Mouse (Mus musculus) cerebellum, adult 2 months (tissue): ENCODE results near the gene B3galt1. TPM values are rescaled to one million over a fixed set of nuclear protein-coding genes. Genes with fewer than 3 reads are reported as not detected.

Source experiments
- DNase-seq, 2 experiments: peaks; one replicate each; pipeline ENCODE4 v3.0.0; 2021
- H3K27ac ChIP-seq: fragments of 200-500 bp; 2 replicates; pipeline ENCODE4 v1.5.1; 2012; ENCODE audit warnings: low read length, control low read depth, inconsistent platforms; ENCODE audit not compliant: insufficient read depth
- H3K27me3 ChIP-seq: fragments of 200-500 bp; 2 replicates; pipeline ENCODE4 v1.6.1; 2012; ENCODE audit warnings: inconsistent platforms, mild to moderate bottlenecking, low read length, moderate library complexity; ENCODE audit not compliant: control insufficient read depth, insufficient read depth
- H3K4me1 ChIP-seq: fragments of 200-500 bp; 2 replicates; pipeline ENCODE4 v1.6.1; 2011; ENCODE audit warnings: low read length; ENCODE audit not compliant: control insufficient read depth, insufficient read depth
- H3K4me3 ChIP-seq: fragments of 200-500 bp; replicated peaks from 2 replicates; pipeline ENCODE3; 2011; ENCODE audit warnings: mild to moderate bottlenecking, low read depth, low read length, control low read depth; ENCODE audit not compliant: insufficient read depth
- CTCF ChIP-seq: fragments of 200-500 bp; IDR thresholded peaks from 2 replicates; pipeline ENCODE4 v1.5.1; 2011; ENCODE audit warnings: low read depth, mild to moderate bottlenecking, control low read depth, low read length, moderate library complexity, borderline replicate concordance; ENCODE audit not compliant: insufficient read depth
- POLR2A ChIP-seq: fragments of 200-500 bp; IDR thresholded peaks from 2 replicates; pipeline ENCODE4 v1.6.1; 2011; ENCODE audit warnings: low read length, control low read depth, borderline replicate concordance; ENCODE audit not compliant: insufficient read depth
- WGBS: fragments of 180-500 bp; shearing (Covaris S2); methylation state at CpG from one replicate; pipeline ENCODE4 v1.1.7; 2018; 5-methylcytosine and 5-hydroxymethylcytosine counted together
- polyA plus RNA-seq: library from polyadenylated mRNA; depleted of rRNA; stranded (reverse); fragments of >200 nt; gene quantifications from 2 replicates; pipeline ENCODE4 v1.2.3, GENCODE M21; 2012

Gene B3galt1
- polyA plus RNA-seq, 1 experiment: 18.9 TPM

DNA sequence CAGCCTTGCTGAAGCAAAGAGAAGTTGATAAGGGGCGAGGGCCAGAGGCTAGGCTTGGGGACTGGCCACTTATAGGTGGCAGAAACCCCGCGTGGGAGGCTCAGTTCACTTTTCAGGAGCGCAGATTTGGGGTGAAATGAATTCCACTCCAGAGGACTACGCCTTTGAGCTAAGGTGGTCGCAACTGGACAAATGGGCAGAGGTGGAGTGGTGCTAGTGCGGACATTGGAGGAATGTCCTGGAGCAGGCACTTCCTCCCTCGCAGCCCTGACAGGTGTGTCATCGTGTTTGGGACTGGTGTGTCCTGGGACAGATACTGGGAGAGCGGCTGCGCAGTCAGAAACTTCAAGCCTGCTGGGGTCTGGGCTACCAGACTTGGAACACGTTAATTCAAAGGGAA, 895 bp downstream of the B3galt1 start:
- Histone ChIP-seq H3K27me3 (no peaks in the 10 kb centered on the region), H3K4me1 (no peaks in the 10 kb centered on the region), H3K4me3 (peak overlapping the region; percentile 72), H3K27ac (no peak overlapping the region)
- peak in 1 of 2 experiments; percentile 16 for DNase-seq
- 1% methylated on average over 12 of the region's 12 CpGs for WGBS
- TF ChIP-seq POLR2A (no peak), CTCF (no peak)

DNA sequence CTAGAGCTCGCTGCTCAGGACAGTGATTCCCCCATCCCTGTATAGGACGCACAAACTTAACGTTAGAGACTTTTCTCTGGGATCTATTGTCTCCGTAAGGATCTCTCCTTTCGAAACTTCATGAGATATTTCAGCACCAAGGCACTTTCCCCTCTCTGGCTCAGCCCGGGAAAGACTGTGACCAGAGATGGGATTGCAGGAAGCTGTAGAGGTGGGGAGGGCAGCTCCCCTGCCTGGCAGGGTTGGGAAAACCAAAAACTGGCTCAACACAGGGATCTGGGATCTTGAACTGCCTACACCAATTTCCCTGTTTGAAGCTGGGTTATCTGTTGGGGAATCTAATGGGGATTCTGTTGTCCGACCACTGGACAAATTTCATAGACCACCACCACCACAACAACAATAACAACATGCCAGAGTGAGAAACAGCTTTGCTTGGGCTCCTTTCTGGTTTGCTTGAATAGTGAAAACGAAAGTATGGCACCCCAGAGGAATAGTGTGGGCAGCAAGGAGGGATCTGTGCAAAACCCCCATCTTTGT, 1.5 kb downstream of the B3galt1 start:
- H3K27ac ChIP-seq: no peak overlapping the region
- H3K27me3 ChIP-seq: no peaks in the 10 kb centered on the region
- peak; percentile 32 to 33 for DNase-seq
- TF ChIP-seq CTCF: no peak
- TF ChIP-seq POLR2A: no peak
- H3K4me1 ChIP-seq: no peaks in the 10 kb centered on the region
- H3K4me3 ChIP-seq: peak overlapping the region; percentile 72
- WGBS: 6% methylated on average over 8 of the region's 8 CpGs

DNA sequence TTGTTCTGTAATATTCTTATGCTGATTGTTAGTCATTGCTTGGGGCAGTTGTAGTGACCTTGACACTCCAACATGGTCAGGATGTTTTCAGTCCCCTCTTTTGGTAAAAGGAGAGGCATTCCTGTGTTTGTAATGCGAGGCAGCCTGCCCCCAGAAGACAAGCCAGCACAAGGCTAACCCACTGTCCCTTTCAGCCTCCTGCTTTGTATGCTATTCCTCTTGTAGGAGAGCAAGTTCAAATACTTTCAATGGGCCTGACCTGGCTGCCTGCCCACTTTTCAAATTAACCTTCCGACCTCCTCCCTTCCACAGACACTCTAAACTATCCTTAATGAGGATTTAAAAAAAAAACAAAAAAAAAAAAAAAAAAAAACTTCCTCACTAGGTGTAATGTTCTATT, 11.0 kb downstream of the B3galt1 start:
- DNase-seq: peak in 1 of 2 experiments; percentile 12
- 80% methylated on average over 2 of the region's 2 CpGs for WGBS
- H3K4me1 ChIP-seq: no peaks in the 10 kb centered on the region
- H3K27ac ChIP-seq: no peak overlapping the region
- H3K27me3 ChIP-seq: no peaks in the 10 kb centered on the region
- no peak overlapping the region for H3K4me3 ChIP-seq
- TF ChIP-seq POLR2A: no peak
- no peak for TF ChIP-seq CTCF

DNA sequence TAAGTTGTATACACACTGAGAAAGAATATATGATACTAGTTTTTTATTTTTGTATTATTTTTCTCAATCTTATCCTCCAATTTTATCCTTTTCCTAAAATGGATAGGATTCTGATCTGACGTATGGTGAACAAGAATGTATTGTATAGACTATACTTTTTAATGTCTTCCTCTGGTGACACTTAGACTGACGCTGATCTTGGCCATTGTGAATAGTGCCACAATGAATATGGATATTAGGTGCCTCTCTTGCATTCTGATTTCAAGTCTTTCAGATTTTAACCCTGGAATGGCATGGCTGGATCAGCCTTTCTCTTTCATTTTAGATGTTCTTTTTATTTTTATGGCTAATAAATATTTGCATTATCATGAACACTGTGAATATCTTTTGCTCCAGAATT, 17.4 kb downstream of the B3galt1 start:
- H3K27me3 ChIP-seq: no peaks in the 10 kb centered on the region
- TF ChIP-seq POLR2A (no peak), CTCF (no peak)
- no peak for DNase-seq
- 70% methylated on average over 2 of the region's 2 CpGs for WGBS
- H3K27ac ChIP-seq: no peak overlapping the region
- no peak overlapping the region for H3K4me3 ChIP-seq
- H3K4me1 ChIP-seq: no peaks in the 10 kb centered on the region

DNA sequence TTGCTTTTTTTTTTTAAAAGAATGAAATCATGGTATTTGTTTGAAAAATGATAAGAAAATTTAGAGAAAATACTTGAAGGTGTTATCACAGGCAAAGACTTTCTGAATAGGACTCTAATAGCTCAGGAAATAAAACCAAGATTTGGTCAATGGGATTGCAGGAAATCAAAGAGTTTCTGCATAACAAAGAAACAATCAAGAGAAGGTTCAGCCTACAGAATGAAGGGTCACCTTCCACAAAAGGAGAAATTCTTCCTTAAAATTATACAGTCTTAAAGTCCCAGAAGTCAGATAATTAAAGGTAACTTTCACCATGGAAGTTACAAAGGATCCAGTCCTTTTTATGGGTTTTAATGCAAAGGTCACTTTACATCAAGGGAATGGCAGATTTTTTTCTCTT, 24.7 kb downstream of the B3galt1 start:
- H3K27me3 ChIP-seq: no peaks in the 10 kb centered on the region
- no peak overlapping the region for H3K27ac ChIP-seq
- no peak for DNase-seq
- no peak overlapping the region for H3K4me3 ChIP-seq
- H3K4me1 ChIP-seq: peaks cover 6% of the 10 kb centered on the region; the same call in 1 of the 2 replicates
- TF ChIP-seq CTCF (no peak), POLR2A (no peak)

DNA sequence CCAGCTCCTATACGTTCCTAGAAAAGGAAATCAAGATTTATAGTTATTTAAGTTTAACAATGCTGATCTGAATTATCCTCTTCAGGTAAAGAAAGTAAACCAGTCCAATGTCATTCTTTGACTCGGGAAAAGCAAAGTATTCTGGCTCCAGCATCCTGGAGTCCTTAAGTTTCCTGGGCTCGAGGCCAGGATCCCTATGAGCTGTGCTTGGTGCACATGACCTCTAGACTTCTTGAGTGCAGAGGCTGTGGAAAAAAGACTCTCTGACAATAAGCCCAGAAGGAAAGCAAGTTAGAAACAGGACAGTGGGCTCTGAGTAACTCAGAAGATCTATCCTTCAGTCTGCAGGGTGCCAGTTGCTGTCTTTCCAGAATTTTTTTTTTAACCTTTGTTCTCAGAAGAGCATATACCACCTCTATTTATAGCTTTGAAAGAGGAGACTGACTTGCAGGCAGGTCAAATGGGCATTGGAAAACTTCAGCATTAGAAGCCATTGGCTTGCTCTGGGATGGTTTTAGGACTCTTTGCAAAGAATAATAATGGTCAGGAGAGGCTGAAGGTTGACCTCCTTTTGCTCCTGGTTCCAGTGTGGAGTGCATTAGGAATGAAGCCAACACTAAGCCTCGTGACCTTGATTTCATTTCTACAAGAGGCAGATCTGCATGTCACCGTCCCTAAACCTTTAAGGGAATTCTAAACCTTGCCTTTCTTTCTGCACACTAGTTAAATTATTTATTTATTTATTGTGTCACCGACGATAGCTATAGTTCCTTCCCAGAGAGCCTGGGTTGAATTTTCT, 26.4 kb downstream of the B3galt1 start:
- no peak overlapping the region for H3K4me3 ChIP-seq
- no peak for TF ChIP-seq CTCF
- TF ChIP-seq POLR2A: no peak
- H3K27me3 ChIP-seq: no peaks in the 10 kb centered on the region
- peak in 1 of 2 experiments; percentile 23 for DNase-seq
- H3K4me1 ChIP-seq: peaks cover 6% of the 10 kb centered on the region; the same call in 1 of the 2 replicates
- H3K27ac ChIP-seq: no peak overlapping the region
- 43% methylated on average over 7 of the region's 7 CpGs for WGBS

DNA sequence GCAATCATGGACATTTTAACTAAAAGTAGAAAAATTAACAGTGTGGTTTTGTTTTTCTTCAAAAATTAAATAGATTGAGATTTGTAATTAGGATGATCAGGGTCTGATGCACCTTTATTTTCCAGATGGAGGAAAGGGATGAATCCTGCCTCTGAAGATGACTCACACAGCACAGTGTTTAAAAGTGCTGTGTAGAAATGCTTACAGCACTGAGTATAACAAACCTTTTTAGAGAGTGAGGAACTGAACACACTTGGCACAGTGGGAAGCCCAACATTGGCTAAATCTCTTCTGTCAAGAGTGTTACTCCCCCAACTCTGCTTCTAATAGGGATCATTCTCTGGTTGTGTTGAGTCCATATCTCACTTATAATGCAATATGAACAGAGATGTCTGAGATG, 57.2 kb downstream of the B3galt1 start:
- no peak overlapping the region for H3K4me3 ChIP-seq
- DNase-seq: no peak
- no peak for TF ChIP-seq POLR2A
- TF ChIP-seq CTCF: no peak
- H3K27ac ChIP-seq: no peak overlapping the region
- H3K4me1 ChIP-seq: no peaks in the 10 kb centered on the region
- no peaks in the 10 kb centered on the region for H3K27me3 ChIP-seq

DNA sequence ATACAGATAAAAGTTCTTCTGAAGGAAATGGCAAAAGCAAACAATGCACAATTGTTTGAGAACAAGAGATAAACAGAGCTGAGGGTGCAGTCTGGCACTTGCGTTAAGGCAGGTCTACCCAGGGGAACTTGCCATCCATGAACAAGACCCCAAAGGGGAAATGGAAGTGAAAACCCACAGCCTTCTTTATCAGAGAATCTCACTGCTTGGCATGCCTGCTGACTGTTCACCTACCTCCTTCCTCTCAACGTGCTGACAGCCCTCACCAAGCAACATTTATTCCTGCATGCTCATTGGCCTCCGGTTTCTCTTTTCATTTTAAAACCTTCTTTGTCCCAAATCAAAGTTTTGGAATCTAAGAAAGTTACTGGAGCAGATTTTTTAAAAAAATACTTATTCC, 62.0 kb downstream of the B3galt1 start:
- Histone ChIP-seq H3K27me3 (no peaks in the 10 kb centered on the region), H3K4me1 (no peaks in the 10 kb centered on the region), H3K27ac (no peak overlapping the region), H3K4me3 (no peak overlapping the region)
- TF ChIP-seq CTCF (no peak), POLR2A (no peak)
- DNase-seq: no peak
- 75% methylated on average over 3 of the region's 3 CpGs for WGBS
